Mouse (Mus musculus): ENCODE measurements around the gene Dap. TPM values are rescaled to one million over a fixed set of nuclear protein-coding genes. Genes with fewer than 3 reads are reported as not detected.

The Dap gene
- polyA plus RNA-seq, 1 experiment: 566 TPM

GRCm38 (mm10) chr15:31294311-31294710 lies 70.2 kb downstream of the Dap start:
- no peaks in the 10 kb centered on the region for H3K27me3 ChIP-seq (ENCODE audit: control insufficient read depth, insufficient read depth, insufficient read length)
- H3K79me2 ChIP-seq (ENCODE audit: control insufficient read depth, insufficient read depth): no peaks in the 10 kb centered on the region
- H3K4me3 ChIP-seq (ENCODE audit: insufficient read depth, poor library complexity, severe bottlenecking): no peak overlapping the region
- TF ChIP-seq MAX (IDR thresholded peaks at IDR 0.05) (no peak), CEBPB (IDR thresholded peaks at IDR 0.05; ENCODE audit: low read depth) (no peak), USF1 (IDR thresholded peaks at IDR 0.05; ENCODE audit: low read depth) (no peak), FOSL1 (IDR thresholded peaks at IDR 0.05; ENCODE audit: insufficient read depth, low read length, poor library complexity, severe bottlenecking) (no peak), CTCF (IDR thresholded peaks at IDR 0.05; ENCODE audit: control insufficient read depth, insufficient read depth, insufficient read length) (no peak), MYOG (IDR thresholded peaks at IDR 0.05; ENCODE audit: control insufficient read depth, extremely low read depth, insufficient read length) (no peak), MYOD1 (IDR thresholded peaks at IDR 0.05; ENCODE audit: control insufficient read depth, insufficient read length, low read depth) (no peak)
- no peak overlapping the region for H3ac ChIP-seq (ENCODE audit: control insufficient read depth, insufficient read length, low read depth)
- H3K79me3 ChIP-seq (ENCODE audit: low read depth): no peaks in the 10 kb centered on the region
- peaks cover 10% of the 10 kb centered on the region for H3K36me3 ChIP-seq (ENCODE audit: control insufficient read depth, insufficient read depth)

- no peak overlapping the region for H3ac ChIP-seq (ENCODE audit: control insufficient read depth, insufficient read length, low read depth)
- H3K79me3 ChIP-seq (ENCODE audit: low read depth): no peaks in the 10 kb centered on the region
- H3K4me3 ChIP-seq (ENCODE audit: insufficient read depth, poor library complexity, severe bottlenecking): no peak overlapping the region
- H3K27me3 ChIP-seq (ENCODE audit: control insufficient read depth, insufficient read depth, insufficient read length): no peaks in the 10 kb centered on the region
- H3K36me3 ChIP-seq (ENCODE audit: control insufficient read depth, insufficient read depth): peaks cover 10% of the 10 kb centered on the region
- TF ChIP-seq MAX (IDR thresholded peaks at IDR 0.05) (no peak), CEBPB (IDR thresholded peaks at IDR 0.05; ENCODE audit: low read depth) (no peak), MYOG (IDR thresholded peaks at IDR 0.05; ENCODE audit: control insufficient read depth, extremely low read depth, insufficient read length) (no peak), FOSL1 (IDR thresholded peaks at IDR 0.05; ENCODE audit: insufficient read depth, low read length, poor library complexity, severe bottlenecking) (no peak), CTCF (IDR thresholded peaks at IDR 0.05; ENCODE audit: control insufficient read depth, insufficient read depth, insufficient read length) (no peak), USF1 (IDR thresholded peaks at IDR 0.05; ENCODE audit: low read depth) (no peak), MYOD1 (IDR thresholded peaks at IDR 0.05; ENCODE audit: control insufficient read depth, insufficient read length, low read depth) (no peak)
- no peaks in the 10 kb centered on the region for H3K79me2 ChIP-seq (ENCODE audit: control insufficient read depth, insufficient read depth)
Measured at GRCm38 (mm10) chr15:31296882-31297776, 73.0 kb downstream of the Dap start.

- H3K36me3 ChIP-seq (ENCODE audit: control insufficient read depth, insufficient read depth): peaks cover 10% of the 10 kb centered on the region
- no peaks in the 10 kb centered on the region for H3K79me2 ChIP-seq (ENCODE audit: control insufficient read depth, insufficient read depth)
- no peak for TF ChIP-seq MYOG (IDR thresholded peaks at IDR 0.05; ENCODE audit: control insufficient read depth, extremely low read depth, insufficient read length)
- no peak for TF ChIP-seq MAX (IDR thresholded peaks at IDR 0.05)
- TF ChIP-seq CEBPB (IDR thresholded peaks at IDR 0.05; ENCODE audit: low read depth): no peak
- TF ChIP-seq MYOD1 (IDR thresholded peaks at IDR 0.05; ENCODE audit: control insufficient read depth, insufficient read length, low read depth): no peak
- no peak for TF ChIP-seq CTCF (IDR thresholded peaks at IDR 0.05; ENCODE audit: control insufficient read depth, insufficient read depth, insufficient read length)
- TF ChIP-seq FOSL1 (IDR thresholded peaks at IDR 0.05; ENCODE audit: insufficient read depth, low read length, poor library complexity, severe bottlenecking): no peak
- no peak for TF ChIP-seq USF1 (IDR thresholded peaks at IDR 0.05; ENCODE audit: low read depth)
- H3K27me3 ChIP-seq (ENCODE audit: control insufficient read depth, insufficient read depth, insufficient read length): no peaks in the 10 kb centered on the region
- no peak overlapping the region for H3ac ChIP-seq (ENCODE audit: control insufficient read depth, insufficient read length, low read depth)
- no peaks in the 10 kb centered on the region for H3K79me3 ChIP-seq (ENCODE audit: low read depth)
- H3K4me3 ChIP-seq (ENCODE audit: insufficient read depth, poor library complexity, severe bottlenecking): no peak overlapping the region
Measured at GRCm38 (mm10) chr15:31297777-31298137, 73.6 kb downstream of the Dap start.

GRCm38 (mm10) chr15:31299258-31299917 lies 75.3 kb downstream of the Dap start:
- Histone ChIP-seq H3K27me3 (ENCODE audit: control insufficient read depth, insufficient read depth, insufficient read length) (no peaks in the 10 kb centered on the region), H3K79me2 (ENCODE audit: control insufficient read depth, insufficient read depth) (no peaks in the 10 kb centered on the region), H3K4me3 (ENCODE audit: insufficient read depth, poor library complexity, severe bottlenecking) (no peak overlapping the region), H3K79me3 (ENCODE audit: low read depth) (no peaks in the 10 kb centered on the region), H3ac (ENCODE audit: control insufficient read depth, insufficient read length, low read depth) (no peak overlapping the region), H3K36me3 (ENCODE audit: control insufficient read depth, insufficient read depth) (peaks cover 10% of the 10 kb centered on the region)
- TF ChIP-seq USF1 (IDR thresholded peaks at IDR 0.05; ENCODE audit: low read depth): no peak
- no peak for TF ChIP-seq MYOG (IDR thresholded peaks at IDR 0.05; ENCODE audit: control insufficient read depth, extremely low read depth, insufficient read length)
- no peak for TF ChIP-seq MAX (IDR thresholded peaks at IDR 0.05)
- TF ChIP-seq CTCF (IDR thresholded peaks at IDR 0.05; ENCODE audit: control insufficient read depth, insufficient read depth, insufficient read length): no peak
- no peak for TF ChIP-seq CEBPB (IDR thresholded peaks at IDR 0.05; ENCODE audit: low read depth)
- TF ChIP-seq FOSL1 (IDR thresholded peaks at IDR 0.05; ENCODE audit: insufficient read depth, low read length, poor library complexity, severe bottlenecking): no peak
- TF ChIP-seq MYOD1 (IDR thresholded peaks at IDR 0.05; ENCODE audit: control insufficient read depth, insufficient read length, low read depth): no peak

GRCm38 (mm10) chr15:31302293-31302990 lies 78.3 kb downstream of the Dap start:
- TF ChIP-seq FOSL1 (IDR thresholded peaks at IDR 0.05; ENCODE audit: insufficient read depth, low read length, poor library complexity, severe bottlenecking) (no peak), MAX (IDR thresholded peaks at IDR 0.05) (no peak), USF1 (IDR thresholded peaks at IDR 0.05; ENCODE audit: low read depth) (no peak), MYOD1 (IDR thresholded peaks at IDR 0.05; ENCODE audit: control insufficient read depth, insufficient read length, low read depth) (no peak), MYOG (IDR thresholded peaks at IDR 0.05; ENCODE audit: control insufficient read depth, extremely low read depth, insufficient read length) (no peak), CTCF (IDR thresholded peaks at IDR 0.05; ENCODE audit: control insufficient read depth, insufficient read depth, insufficient read length) (no peak), CEBPB (IDR thresholded peaks at IDR 0.05; ENCODE audit: low read depth) (no peak)
- Histone ChIP-seq H3ac (ENCODE audit: control insufficient read depth, insufficient read length, low read depth) (no peak overlapping the region), H3K27me3 (ENCODE audit: control insufficient read depth, insufficient read depth, insufficient read length) (no peaks in the 10 kb centered on the region), H3K79me3 (ENCODE audit: low read depth) (no peaks in the 10 kb centered on the region), H3K4me3 (ENCODE audit: insufficient read depth, poor library complexity, severe bottlenecking) (no peak overlapping the region), H3K36me3 (ENCODE audit: control insufficient read depth, insufficient read depth) (peaks cover 5% of the 10 kb centered on the region), H3K79me2 (ENCODE audit: control insufficient read depth, insufficient read depth) (no peaks in the 10 kb centered on the region)

Data from C2C12 (cell line).